In the genomic region with DNA sequence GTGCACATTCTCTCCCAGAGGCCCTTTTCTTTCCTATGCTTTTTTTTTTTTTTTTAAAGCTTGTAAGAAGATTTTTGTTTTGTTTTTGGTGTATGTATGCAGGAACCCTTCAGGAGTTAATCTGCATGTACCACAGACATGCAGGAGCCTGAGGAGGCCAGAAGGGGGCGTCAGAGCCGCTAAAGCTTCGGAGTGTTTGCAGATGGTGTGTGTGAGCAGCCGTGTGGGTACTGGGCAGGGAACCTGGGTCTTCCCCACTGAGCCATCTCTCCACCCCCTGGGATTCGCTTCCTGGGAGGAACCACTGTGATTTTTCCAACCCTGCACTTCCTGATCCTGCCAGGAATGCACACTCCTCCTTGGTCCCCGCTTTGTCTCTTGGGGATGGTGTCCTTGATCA, we compare ENCODE assay signal across 14 mouse cellular contexts. TPM values are rescaled to one million over a fixed set of nuclear protein-coding genes. Genes with fewer than 3 reads are reported as not detected.
DNase-seq lines count a peak whose midpoint lies in the region; ATAC-seq and TF ChIP-seq lines count a peak whose summit lies in the region.
"Had no signal": no experiment of that assay in that cellular context is flagged by ENCODE, and none has a peak within 500 bp of the region (broad histone marks: within the 10 kb centered on the region; RNA-seq: fewer than 3 reads in every experiment).

No protein-coding gene starts in this region.

- H3K36me3 ChIP-seq in hindbrain, postnatal 0 days (ENCODE audit: insufficient read depth, low read length), result no peaks in the 10 kb centered on the region
- no peaks in the 10 kb centered on the region for H3K36me3 ChIP-seq in hindbrain, embryonic 14.5 days (replicated peaks; ENCODE audit: control insufficient read depth, insufficient read depth)
- H3K36me3 ChIP-seq in lung, postnatal 0 days (ENCODE audit: insufficient read depth, low read length), result no peaks in the 10 kb centered on the region
- H3K36me3 ChIP-seq: liver, embryonic 15.5 days had no signal

- ATAC-seq in hindbrain, postnatal 0 days, result no peak
- ATAC-seq in hindbrain, embryonic 14.5 days (ENCODE audit: low FRiP score), result no peak
- no peak for ATAC-seq in lung, postnatal 0 days

- H3K27ac ChIP-seq in hindbrain, postnatal 0 days, result no peak overlapping the region
- no peak overlapping the region for H3K27ac ChIP-seq in hindbrain, embryonic 14.5 days
- H3K27ac ChIP-seq in lung, postnatal 0 days (ENCODE audit: low read length), result peak overlapping the region; percentile 9; the same call in 1 of the 2 replicates
- H3K27ac ChIP-seq: liver, embryonic 15.5 days had no signal

- TF ChIP-seq CTCF in hindbrain, postnatal 0 days (IDR thresholded peaks at IDR 0.05; ENCODE audit: low read depth), result peak; percentile 45
- peak; percentile 62 for TF ChIP-seq CTCF in lung, postnatal 0 days (IDR thresholded peaks at IDR 0.05)

- no peak overlapping the region for H3K4me2 ChIP-seq in hindbrain, postnatal 0 days (ENCODE audit: low read depth, low read length)
- H3K4me2 ChIP-seq in hindbrain, embryonic 14.5 days (replicated peaks), result no peak overlapping the region
- no peak overlapping the region for H3K4me2 ChIP-seq in lung, postnatal 0 days (replicated peaks; ENCODE audit: low read depth, low read length)
- H3K4me2 ChIP-seq: liver, embryonic 15.5 days had no signal

- H3K4me3 ChIP-seq in hindbrain, postnatal 0 days (ENCODE audit: low read length), result no peak overlapping the region
- no peak overlapping the region for H3K4me3 ChIP-seq in hindbrain, embryonic 14.5 days (replicated peaks; ENCODE audit: low read length)
- no peak overlapping the region for H3K4me3 ChIP-seq in lung, postnatal 0 days (ENCODE audit: low read depth, low read length)
- H3K4me3 ChIP-seq: liver, embryonic 15.5 days had no signal

- H3K9ac ChIP-seq in hindbrain, postnatal 0 days (replicated peaks; ENCODE audit: low read length), result no peak overlapping the region
- no peak overlapping the region for H3K9ac ChIP-seq in hindbrain, embryonic 14.5 days
- H3K9ac ChIP-seq in lung, postnatal 0 days (replicated peaks; ENCODE audit: low read depth), result no peak overlapping the region
- H3K9ac ChIP-seq: liver, embryonic 15.5 days had no signal

- H3K4me1 ChIP-seq in hindbrain, postnatal 0 days (ENCODE audit: insufficient read depth, low read length), result no peaks in the 10 kb centered on the region
- H3K4me1 ChIP-seq in hindbrain, embryonic 14.5 days (replicated peaks; ENCODE audit: control insufficient read depth, insufficient read depth, low read length), result no peaks in the 10 kb centered on the region
- no peaks in the 10 kb centered on the region for H3K4me1 ChIP-seq in lung, postnatal 0 days (ENCODE audit: insufficient read depth, low read depth, low read length)
- H3K4me1 ChIP-seq: liver, embryonic 15.5 days had no signal

- no peak for TF ChIP-seq EP300 in lung, postnatal 0 days (IDR thresholded peaks at IDR 0.05)

- no peaks in the 10 kb centered on the region for H3K9me3 ChIP-seq in hindbrain, postnatal 0 days (ENCODE audit: low read length)
- H3K9me3 ChIP-seq in hindbrain, embryonic 14.5 days (ENCODE audit: control insufficient read depth, low read length), result no peaks in the 10 kb centered on the region
- no peaks in the 10 kb centered on the region for H3K9me3 ChIP-seq in lung, postnatal 0 days (ENCODE audit: low read length)
- H3K9me3 ChIP-seq: liver, embryonic 15.5 days had no signal

- WGBS in hindbrain, postnatal 0 days, result 43% methylated on average over 6 of the region's 6 CpGs
- WGBS in hindbrain, embryonic 14.5 days, result 35% methylated on average over 6 of the region's 6 CpGs
- 35% methylated on average over 6 of the region's 6 CpGs for WGBS in lung, postnatal 0 days

- no peak for DNase-seq in hindbrain, postnatal 0 days (ENCODE audit: low spot score)
- DNase-seq in hindbrain, embryonic 14.5 days (ENCODE audit: low spot score), result no peak
- DNase-seq in lung, postnatal 0 days (ENCODE audit: low spot score), result peak; percentile 51
- no peak for DNase-seq in lung, postnatal 25 days (ENCODE audit: low spot score)
- DNase-seq in NIH3T3 (ENCODE audit: low read depth), result peak; percentile 45
- peak; percentile 73 for DNase-seq in lung, postnatal 10 days
- no peak for DNase-seq in right cerebral cortex, adult 2 months (ENCODE audit: low spot score in 2 of 2)
- no peak for DNase-seq in layer of hippocampus, adult 11-12 months (ENCODE audit: low spot score)
- DNase-seq: heart, postnatal 36 days had no signal

- H3K27me3 ChIP-seq in hindbrain, postnatal 0 days (ENCODE audit: insufficient read depth, low read length), result peaks cover 5% of the 10 kb centered on the region; the same call in 1 of the 2 replicates
- H3K27me3 ChIP-seq in hindbrain, embryonic 14.5 days (ENCODE audit: control insufficient read depth, insufficient read depth, low read length), result peaks cover 13% of the 10 kb centered on the region
- no peaks in the 10 kb centered on the region for H3K27me3 ChIP-seq in lung, postnatal 0 days (replicated peaks; ENCODE audit: insufficient read depth, low read length)

RNA-seq across cellular contexts. Expression of gene Gm11444, which starts 0.6 kb away (rescaled TPM):
- not detected in 2 replicates for total RNA-seq in hindbrain, postnatal 0 days (2014; rRNA removed)
- polyA plus RNA-seq in hindbrain, postnatal 0 days (2015; fragmentation: Nextera tagmentation; extraction: Ambion mirVana), result not detected in 2 replicates
- polyA plus RNA-seq in hindbrain, embryonic 14.5 days (2014; fragmentation: Nextera tagmentation; extraction: Ambion mirVana), result not detected in 2 replicates
- polyA plus RNA-seq in lung, postnatal 0 days (2015; fragmentation: Nextera tagmentation; extraction: Ambion mirVana), result not detected in 2 replicates
- total RNA-seq: heart, postnatal 36 days; layer of hippocampus, adult 18-20 months; monocyte, adult 5-6 weeks had no signal
- polyA plus RNA-seq: embryonic facial prominence, embryonic 14.5 days; liver, embryonic 15.5 days; stomach, embryonic 14.5 days had no signal

RNA-seq across cellular contexts. Expression of gene Tbx2, which starts 18.4 kb away (rescaled TPM):
- 3.6 and 7.9 TPM in 2 replicates for total RNA-seq in hindbrain, postnatal 0 days (2014; rRNA removed)
- polyA plus RNA-seq in hindbrain, postnatal 0 days (2015; fragmentation: Nextera tagmentation; extraction: Ambion mirVana), result 0.70 and 0.86 TPM in 2 replicates
- 2.3 and 2.8 TPM in 2 replicates for polyA plus RNA-seq in hindbrain, embryonic 14.5 days (2014; fragmentation: Nextera tagmentation; extraction: Ambion mirVana)
- 43.6 and 49.6 TPM in 2 replicates for polyA plus RNA-seq in lung, postnatal 0 days (2015; fragmentation: Nextera tagmentation; extraction: Ambion mirVana)

RNA-seq across cellular contexts. Expression of gene Tbx4, which starts 35.5 kb away (rescaled TPM):
- total RNA-seq in hindbrain, postnatal 0 days (2014; rRNA removed), result 0.18 and 0.47 TPM in 2 replicates
- 0.20 and 0.23 TPM in 2 replicates for polyA plus RNA-seq in hindbrain, postnatal 0 days (2015; fragmentation: Nextera tagmentation; extraction: Ambion mirVana)
- 0.23 and 0.25 TPM in 2 replicates for polyA plus RNA-seq in hindbrain, embryonic 14.5 days (2014; fragmentation: Nextera tagmentation; extraction: Ambion mirVana)
- 46.2 and 48.5 TPM in 2 replicates for polyA plus RNA-seq in lung, postnatal 0 days (2015; fragmentation: Nextera tagmentation; extraction: Ambion mirVana)
- total RNA-seq: heart, postnatal 36 days; monocyte, adult 5-6 weeks had no signal
- polyA plus RNA-seq: liver, embryonic 15.5 days; stomach, embryonic 14.5 days had no signal

Comparison
In these comparisons a context has a peak if more than half of its experiments do, and no peak if none do; other contexts are left out.
1. DNase-seq: peak in lung, postnatal 0 days (single experiment), NIH3T3 (single experiment) and lung, postnatal 10 days (single experiment); none in hindbrain, postnatal 0 days (single experiment), hindbrain, embryonic 14.5 days (single experiment), lung, postnatal 25 days (single experiment), right cerebral cortex, adult 2 months (0 of 2) and layer of hippocampus, adult 11-12 months (single experiment).
2. RNA of gene Tbx2, which starts 18.4 kb away (polyA plus RNA-seq): 43.6 to 49.6 TPM in lung, postnatal 0 days; 2.3 to 2.8 TPM in hindbrain, embryonic 14.5 days and 0.70 to 0.86 TPM in hindbrain, postnatal 0 days; every median in the first group is over 10 times any median in the second.
3. RNA of gene Tbx4, which starts 35.5 kb away (polyA plus RNA-seq): 46.2 to 48.5 TPM in lung, postnatal 0 days; 0.23 to 0.25 TPM in hindbrain, embryonic 14.5 days and 0.20 to 0.23 TPM in hindbrain, postnatal 0 days; every median in the first group is over 10 times any median in the second.